Mouse (Mus musculus) mature B cell (primary cell): ENCODE results near the gene Hdac4.

Experiments used
- in situ Hi-C: fragments of 300-500 bp; cut with MboI; formaldehyde crosslinking; loops from 2 replicates; pipeline ENCODE4 v1.14.3; 2019

Hdac4 gene

DNA sequence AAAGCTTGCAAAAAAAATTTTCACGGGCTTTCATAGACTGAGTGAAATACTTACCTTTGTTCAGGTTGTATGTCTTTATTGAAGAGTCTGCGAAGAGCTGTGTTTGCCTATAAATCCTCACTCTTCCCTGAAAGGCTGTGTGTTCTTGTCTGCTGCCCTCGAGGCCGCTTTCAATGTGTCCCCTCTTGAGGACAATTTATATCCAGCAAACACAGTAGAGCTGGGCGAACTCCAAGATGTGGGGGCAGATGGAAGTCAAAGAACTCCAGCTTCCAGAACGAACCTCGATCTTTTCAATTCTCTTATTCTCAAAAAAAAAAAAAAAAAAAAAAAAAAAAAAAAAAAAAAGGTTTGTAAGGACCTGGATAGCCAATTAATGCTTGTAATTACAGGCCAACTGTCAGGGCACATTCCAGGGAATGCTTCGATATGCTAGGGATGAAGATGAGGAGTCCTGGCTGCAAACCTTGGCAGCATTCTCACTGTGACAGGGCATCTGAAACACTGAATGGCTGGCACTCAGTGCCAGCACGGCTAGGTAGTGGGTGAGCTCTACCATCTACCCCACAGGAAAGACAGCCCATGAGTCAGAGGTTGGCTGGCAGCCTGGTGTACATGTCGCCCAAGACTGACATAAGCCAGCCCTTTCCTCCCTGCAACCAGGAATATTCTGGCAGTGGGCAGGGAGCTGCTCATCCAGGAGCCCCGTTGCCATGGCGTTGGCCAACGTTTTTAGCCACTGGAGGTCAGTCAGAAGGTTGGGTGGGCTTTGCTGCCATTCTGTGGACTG lies at the start of gene Hdac4:
Hdac4 (minus strand) TSS at position 340 of the 790 bp plus-strand sequence.
- in situ Hi-C loops, result loop anchor here (25.0 kb wide), 1 partner anchor 658 kb away; the partner anchor contains the start of gene Asb1

DNA sequence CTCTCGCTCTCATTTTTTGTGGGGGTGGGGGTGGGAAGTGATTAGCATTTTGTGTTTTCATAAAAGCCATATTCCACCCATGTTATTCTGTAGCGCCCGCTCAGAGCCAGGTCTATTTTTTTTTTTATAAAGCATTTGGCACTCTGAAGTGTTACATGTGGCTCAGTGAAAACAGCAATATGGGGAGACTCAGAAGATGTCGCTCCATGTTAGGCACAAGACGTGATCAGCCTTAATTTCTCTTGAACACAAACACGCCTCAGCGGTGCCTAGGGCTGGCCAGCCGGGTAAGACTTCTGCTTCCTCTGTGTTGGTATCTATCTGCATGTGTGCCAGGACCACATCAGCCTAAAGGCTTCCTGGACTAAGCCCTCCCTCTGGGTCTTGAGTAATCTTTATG lies 48.0 kb upstream of the Hdac4 start:
- in situ Hi-C loops, result no loop called here

DNA sequence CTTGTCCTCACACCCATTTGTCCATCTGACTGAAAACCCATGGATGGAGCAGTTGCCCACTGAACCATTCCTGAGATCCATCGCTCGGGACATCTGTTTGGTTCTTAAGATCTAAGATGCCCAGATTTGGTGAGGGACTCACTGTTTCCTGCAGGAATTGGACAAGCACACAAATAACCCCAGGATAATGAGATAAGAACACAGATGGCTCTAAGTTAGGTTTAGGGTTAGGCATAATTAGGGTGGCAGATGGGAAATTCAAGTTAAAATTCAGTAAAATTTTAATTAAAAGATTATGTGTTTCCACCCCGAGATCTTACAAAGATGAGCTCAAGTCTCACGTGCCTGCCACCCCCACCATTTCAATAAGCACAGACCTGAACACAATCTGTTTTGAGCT lies 44.6 kb upstream of the Hdac4 start:
- in situ Hi-C loops, result no loop called here

DNA sequence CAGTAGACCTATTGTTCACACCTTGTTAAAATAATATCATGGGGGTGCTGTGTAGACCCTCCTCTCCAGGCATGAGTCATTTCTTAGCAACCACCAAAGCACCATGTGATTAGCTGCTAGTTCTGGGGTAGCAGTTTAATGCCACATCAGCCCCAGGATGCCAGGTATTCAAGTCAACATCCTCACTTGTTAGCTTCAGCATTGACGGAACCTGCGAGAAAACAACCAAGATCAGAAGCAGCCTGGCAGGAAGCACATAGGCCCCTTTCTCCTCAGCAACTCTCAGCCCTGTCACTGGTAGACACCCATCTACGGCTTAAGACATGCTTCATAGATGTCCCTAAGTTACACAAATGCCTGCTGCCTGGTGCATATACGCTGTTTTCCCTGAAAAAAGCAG lies 40.1 kb upstream of the Hdac4 start:
- in situ Hi-C loops, result no loop called here

DNA sequence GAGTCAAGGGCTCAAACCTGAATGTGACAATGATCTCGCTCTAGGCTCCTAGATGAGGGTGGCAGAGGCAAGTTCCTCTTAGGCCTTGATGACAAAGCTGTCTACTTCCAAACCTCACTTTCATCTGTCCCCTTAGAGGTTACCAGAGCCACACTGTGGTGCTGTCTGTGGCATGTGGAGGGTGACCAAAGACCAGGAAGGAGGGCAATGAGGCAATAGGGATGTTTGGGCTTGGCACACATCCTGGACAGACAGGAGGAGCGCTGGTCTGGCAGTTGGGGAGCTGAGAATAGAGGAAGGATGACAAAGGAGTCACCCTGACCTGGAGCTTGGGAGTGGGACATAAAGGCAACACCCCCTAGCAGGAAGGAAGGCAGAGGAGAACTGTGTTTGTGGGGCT lies 29.8 kb upstream of the Hdac4 start:
- in situ Hi-C loops, result no loop called here

DNA sequence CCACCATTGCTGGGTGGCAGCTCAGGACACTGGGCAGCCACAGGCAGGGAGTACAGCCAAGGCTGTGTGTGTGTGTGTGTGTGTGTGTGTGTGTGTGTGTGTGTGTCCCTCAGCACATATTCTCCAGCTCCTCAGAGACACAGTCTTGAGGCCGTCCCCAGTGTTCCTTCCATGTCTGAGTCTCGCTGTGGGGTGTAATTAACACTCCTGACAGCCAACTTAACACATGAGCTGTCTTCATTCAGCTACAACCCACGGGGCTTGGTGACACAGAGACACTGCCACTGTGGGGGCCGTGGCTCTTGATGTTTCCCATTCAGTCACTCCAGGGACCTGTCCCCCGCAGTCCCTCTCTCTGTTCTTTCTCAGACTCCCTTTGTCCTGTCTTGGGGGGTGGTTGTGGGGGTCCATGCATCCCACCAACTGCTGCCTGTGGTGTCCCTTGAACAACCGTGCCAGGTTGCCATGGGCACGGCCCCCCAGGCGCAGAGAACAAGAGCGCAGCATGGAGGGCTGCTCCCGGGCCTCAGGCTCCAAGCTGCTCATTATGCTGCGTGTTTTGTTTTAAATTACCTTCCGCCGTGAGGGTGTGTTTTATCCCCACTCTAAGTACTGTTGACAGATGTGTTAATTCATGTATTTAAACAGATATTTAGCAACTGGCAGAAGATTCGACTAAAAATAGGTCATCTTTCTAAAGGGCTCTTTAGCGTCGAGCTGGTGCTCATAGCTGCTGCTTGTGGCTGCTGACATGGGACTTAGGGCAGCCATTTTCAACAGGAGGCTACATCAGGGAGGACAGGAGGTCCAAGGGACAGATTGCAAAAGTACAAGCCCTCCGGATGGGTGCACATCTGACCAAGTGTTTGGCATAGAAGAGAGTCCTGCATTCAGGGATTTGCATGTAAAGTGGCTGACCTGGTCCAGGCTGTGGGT lies 28.7 kb upstream of the Hdac4 start:
- in situ Hi-C loops, result no loop called here

DNA sequence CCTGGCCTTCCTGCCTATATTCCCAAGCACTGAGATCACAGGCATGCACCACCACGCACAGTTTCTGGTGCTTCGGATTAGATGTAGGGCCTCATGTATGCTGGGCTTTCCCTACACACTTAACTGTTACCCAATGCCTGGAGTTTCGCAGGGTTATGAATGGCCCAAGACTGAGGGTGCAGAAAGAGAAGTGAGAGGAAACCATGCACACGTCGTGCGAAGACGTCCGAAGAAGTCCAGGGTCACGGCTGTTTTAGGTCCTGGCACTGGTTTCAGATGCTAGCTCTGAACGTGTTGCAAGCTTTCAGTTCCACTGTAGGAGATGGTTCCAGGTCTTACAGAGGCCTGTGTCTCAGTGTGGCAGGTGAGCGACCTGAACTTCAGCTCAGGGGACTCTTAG lies 21.2 kb upstream of the Hdac4 start:
- in situ Hi-C loops, result no loop called here

DNA sequence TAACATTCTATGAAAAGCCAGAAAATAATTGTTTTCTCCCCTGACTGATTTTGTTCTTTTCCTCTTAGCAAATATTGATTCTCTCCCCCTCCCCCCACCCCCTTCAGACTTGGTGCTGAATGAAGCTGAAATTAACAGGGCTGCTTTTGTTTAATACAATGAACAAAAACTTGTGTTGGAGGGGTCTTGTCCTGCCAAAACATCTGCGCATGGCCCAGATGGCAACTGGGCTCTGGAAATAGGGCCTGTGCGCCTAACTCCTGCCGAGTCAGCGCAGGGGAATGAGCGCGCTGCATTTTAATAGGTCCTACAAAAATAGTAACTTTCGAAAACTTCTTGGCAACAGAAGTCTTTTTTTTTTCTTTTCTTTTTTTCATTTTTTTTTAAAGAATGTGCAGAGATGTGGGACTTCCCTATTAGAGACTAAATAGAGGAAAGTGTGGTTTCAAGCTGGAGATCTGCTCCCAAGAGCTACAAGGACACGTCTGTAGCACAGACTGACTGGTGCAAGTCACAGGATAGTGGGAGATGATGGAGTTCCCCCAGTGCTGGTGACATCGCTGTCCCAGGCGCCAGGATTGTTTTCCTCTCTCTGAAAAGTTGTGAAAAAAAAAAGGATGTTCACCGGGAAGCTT lies 20.6 kb upstream of the Hdac4 start:
- in situ Hi-C loops, result no loop called here

DNA sequence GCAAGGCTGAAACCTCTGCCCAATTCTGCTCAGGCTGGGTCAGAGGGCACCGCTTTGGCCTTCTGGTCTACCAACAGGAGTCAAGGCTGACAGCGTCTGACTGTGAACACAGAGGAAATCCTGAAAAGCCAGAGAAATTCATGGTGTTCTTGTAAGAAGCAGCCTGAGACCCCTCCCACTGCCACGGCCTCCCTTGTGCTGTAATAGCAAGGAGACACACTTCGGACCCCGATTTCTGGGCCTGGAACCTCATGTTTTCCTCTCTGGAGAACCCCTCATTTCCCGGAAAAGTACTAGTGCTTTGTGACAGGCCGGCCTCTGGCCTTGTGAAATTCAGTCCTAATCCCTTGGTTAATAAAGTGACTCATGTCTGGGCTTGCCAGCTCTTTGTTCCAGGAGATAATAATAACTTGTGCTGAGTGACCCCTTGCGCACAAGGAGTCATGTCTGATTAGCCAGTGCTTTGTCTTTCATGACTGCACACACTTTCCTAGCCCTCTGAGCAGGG lies 19.7 kb upstream of the Hdac4 start:
- in situ Hi-C loops, result no loop called here

DNA sequence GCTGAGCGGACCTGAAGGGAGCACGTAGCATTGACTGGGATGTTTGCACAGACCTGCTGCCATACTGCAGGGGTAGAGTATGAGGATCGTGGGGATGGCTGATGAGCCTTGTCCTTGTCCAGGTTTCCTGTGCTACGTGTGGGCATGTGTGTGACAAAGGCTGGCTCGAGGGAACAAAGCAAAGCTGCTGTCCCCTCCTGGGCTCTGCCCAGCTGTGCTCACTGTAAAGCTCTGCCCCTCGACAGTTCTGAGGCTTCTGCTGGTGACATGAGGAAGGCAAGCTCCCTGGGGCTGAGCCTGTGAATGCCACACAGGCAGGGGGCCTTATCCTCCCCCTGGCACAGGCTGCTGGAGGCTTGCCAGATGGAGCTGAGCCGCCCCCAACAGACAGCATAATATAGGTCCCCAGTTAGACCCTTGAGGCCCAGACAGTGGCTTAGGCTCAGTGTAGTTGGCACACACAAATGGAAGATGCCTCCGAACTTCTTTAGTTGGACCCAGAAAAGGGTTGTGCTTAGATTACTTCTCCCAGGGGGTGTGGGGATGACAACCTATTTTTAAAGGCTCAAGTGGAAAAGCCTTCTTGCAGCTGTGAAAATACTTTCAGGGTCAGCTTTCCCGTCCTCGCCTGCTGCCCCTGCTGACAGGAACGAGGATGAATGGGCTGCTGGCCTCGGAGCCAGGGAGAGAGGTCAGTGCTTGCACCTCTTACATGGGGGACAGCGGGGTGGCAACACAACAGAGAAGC lies 16.7 kb upstream of the Hdac4 start:
- in situ Hi-C loops, result no loop called here

DNA sequence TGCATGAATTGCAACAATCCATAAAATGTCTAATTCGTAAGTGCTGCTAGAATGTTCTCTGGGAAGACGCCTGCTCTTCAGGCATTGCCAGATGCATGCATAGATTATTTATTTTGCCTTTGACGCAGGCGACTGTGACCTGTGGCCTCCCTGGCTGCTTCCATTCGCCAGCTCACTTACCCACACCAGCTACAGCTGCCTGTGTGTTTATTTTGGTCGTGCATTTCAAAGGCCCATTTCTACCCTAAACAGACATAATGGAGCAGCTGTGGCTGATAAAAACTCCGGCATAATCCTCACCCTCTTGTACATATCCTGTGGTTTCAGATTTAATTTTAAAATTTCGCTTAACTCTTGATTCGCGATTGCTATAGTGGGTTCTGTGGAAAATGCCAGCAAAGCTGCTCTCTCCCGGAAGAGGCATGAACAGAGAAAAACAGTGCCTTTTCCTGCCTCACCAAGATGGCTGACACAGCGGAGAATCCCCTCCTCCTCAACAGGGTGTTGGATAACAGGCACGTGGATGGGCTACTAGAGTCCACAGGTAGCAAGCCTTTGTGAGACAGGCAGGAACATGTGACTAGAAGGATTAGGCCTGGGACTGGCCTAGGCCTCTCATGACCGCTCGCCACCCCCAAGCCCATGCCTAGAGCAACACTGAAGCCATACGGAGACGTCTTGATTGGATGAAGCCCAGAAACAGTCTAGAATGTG lies 7.3 kb upstream of the Hdac4 start:
- in situ Hi-C loops, result no loop called here

DNA sequence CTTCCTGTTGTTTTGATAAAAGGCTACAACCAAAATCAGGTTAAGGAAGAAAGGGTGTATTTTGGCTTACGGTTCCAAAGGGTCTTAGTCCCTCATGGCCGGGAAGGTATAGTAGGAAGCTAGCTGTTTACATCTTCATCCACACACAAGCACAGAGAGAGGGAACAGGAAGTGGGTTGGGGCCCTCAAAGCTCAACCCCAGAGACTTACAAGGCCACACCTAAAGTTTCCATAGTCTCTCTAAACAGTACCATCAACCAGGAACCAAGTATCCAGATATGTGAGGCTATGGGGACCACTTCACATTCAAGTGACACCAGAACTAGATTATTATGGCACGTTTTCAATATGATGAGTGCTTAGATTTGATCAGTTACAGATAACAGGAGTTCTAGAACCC lies 5.0 kb downstream of the Hdac4 start:
- in situ Hi-C loops, result loop anchor here (25.0 kb wide), 1 partner anchor 653 kb away; the partner anchor contains the start of gene Asb1

DNA sequence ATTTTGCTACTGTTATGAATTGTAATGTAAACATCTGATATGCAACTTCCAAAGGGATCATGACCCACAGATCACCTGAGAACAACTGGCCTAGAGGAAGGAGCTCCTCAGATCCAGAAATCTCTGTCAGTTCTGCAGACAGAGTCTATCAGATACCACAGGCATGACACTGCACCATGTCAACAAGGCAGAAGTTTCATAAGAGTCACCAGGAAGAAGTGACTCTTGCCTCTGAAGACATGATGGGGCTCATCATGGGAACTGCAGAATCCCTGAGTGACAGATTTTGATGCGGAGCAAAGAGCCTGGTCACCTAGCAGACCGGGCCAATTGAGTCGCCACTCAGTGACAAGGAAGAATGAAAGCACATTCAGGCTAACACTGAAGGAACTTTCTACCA lies 8.4 kb downstream of the Hdac4 start:
- in situ Hi-C loops, result loop anchor here (25.0 kb wide), 1 partner anchor 650 kb away; the partner anchor contains the start of gene Asb1

DNA sequence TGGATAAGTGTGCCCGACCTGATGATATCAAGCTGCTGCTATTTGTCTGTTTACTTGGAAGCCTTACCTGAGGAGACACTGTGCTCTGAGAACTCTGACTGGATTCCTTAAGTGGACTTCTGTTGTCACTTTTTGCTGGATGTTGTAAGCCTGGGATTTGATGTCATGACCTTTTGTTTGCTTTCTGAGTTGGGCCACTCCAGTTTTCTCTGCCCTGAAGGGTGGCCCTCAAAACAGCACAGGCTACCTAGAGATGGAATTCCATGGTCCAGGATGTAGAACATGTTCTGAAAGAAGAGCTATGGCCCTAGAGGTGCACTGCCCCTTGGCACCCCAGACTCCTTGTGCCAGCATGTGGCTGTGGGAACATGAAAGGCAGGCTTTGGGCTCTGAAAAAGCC lies 10.9 kb downstream of the Hdac4 start:
- in situ Hi-C loops, result loop anchor here (25.0 kb wide), 1 partner anchor 647 kb away; the partner anchor contains the start of gene Asb1

DNA sequence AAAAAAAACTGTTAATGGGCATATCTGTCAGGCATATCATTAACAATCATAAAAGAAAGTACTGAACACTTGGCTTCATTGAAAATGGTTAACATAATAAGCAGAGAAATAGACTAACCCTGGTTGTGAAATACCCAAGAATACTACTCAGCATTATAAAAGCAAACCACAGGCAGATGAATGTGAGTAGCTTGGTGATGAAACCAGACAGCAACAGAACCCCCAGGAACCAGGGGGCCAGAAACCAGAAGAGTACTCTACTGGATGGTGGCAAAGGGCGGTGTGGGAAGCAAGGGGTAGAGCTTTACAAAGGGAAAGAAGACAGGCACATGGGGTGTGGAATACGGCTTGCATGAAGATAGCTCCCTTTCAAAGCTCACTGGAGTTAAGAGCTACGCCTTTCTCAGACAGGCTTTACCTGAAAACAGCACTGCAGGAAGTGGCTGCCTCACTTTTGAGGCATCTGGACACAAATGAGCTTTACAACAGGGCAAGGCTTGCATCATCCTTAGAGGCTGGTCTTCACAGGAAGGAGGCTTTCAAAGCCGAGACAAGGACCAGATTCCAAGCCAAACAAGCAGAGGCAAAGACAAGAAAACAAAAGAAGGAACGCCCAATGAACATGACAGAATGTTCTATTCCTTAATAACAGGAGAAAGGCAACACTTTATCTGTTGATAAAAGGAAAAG lies 12.3 kb downstream of the Hdac4 start:
- in situ Hi-C loops, result loop anchor here (25.0 kb wide), 1 partner anchor 646 kb away; the partner anchor contains the start of gene Asb1

DNA sequence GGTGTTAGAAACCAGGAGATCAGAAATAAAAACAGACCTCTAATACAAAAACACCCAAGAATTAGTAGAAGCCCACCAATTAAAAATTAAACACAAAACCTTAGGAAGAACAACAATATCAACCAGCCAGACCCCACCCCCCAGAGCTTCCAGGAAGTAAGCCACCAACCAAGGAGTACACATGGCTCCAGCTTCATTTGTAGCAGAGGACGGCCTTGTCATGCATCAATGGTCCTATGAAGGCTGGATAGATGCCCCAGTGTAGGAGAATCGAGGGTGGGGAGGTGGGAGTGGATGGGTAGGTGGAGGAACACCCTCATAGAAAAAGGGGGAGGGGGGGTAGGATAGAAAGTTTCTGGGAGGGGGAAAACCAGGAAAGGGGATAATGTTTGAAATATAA lies 13.5 kb downstream of the Hdac4 start:
- in situ Hi-C loops, result loop anchor here (25.0 kb wide), 1 partner anchor 645 kb away; the partner anchor contains the start of gene Asb1

DNA sequence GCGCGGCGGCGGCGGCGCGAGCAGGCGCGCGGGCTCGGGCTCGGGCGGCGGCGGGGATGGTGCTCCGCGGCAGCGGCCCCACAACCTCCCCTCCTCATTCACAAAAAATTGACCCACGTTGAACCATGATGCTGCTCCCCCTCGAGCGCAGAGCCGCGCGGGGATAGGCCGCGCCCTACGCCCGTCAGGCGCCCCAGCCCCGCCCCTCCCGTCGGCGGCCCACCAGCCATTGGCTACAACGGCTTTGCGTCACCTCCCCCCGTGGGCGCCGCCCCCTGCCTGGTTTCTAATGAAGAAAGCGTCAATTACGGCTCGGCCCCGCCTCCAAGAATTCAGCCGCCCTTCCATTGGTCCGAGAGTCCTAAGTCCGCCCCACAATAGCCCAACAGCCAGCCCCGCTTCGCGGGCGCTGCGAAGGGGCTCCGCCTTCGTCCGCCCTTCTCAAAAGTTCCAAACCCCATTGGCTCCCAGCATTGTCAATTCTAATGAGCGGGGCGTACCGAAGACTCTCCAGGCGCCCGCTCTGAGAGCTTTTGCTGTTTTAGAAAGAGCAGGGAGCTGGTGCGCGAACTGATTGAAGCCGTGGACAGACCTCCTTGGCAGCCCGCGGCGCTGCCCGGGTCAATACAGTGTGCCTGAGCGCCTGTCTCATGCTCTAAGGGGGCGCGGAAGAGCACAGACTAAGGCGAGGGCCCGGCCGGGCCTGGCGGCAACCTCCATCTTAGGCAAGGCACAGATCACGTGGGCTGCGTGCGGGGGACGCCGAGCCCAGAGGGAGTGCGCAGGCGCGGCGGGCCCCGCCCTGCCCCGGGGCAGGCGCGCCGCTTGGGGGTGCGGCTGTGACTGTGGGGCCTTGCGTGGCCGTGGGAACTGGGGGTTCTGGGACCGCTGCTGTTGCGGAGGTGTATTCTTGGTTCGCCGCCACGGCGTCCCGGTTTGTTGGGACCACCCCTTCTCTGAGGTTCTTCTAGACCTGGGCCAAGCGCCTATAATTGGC lies 15.1 kb downstream of the Hdac4 start:
- in situ Hi-C loops, result loop anchor here (25.0 kb wide), 1 partner anchor 643 kb away; the partner anchor contains the start of gene Asb1

DNA sequence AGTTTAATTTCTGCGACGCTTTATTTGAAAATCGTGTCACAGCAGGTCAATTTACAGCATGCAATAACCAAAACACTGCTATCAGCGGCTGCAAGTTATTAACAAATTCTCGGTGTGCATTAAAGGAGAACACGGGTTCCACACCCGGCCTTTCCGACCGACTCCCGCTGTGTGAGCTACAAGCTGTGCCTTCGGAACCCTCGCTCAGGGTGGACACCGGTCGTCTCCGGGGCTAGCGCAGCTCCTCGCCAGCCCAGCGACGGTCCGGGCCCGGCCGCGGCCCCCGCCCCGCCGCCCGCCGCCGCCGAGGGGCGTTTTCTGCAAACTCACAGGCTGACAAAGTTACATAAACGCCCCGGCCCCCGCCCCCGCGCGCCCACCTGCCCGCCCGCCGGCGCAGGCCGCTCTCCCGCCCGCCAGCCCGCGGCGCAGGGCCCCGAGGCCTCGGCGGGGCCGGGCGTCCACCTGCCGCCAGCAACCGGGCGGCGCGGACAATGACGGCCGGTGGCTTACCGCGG lies 16.0 kb downstream of the Hdac4 start:
- in situ Hi-C loops, result loop anchor here (25.0 kb wide), 1 partner anchor 642 kb away; the partner anchor contains the start of gene Asb1
